Mouse (Mus musculus) kidney, postnatal 4 days (tissue): Measurements from ENCODE around the gene Insig1.
A peak's percentile ranks its signal among the peaks of the same experiment; 100 is the strongest.

Source experiments
- DNase-seq, 2 experiments: peaks; one replicate each; pipeline ENCODE4 v3.0.0; 2021; ENCODE audit warnings: mixed read lengths in 2 of 2

Gene Insig1

DNA sequence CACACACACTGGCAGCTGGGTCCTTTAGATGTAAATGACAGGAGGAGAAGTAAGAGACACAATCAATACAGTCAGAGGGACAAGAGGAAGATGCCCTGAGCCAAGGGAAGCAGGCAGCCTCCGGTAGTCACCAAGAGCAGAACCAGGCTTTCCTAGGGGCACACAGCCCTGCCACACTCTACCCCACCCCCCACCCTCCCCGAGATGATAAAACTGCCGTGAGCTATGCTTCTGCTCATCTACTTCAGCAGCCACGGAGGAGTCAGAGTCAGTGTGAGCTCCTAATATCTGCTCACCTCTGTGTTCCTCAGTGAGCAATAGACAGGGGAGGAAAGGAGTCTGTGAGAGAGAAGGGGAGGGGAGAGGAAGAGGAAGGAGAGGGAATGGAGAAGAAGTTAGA lies 5.9 kb upstream of the Insig1 start:
- DNase-seq: no peak

DNA sequence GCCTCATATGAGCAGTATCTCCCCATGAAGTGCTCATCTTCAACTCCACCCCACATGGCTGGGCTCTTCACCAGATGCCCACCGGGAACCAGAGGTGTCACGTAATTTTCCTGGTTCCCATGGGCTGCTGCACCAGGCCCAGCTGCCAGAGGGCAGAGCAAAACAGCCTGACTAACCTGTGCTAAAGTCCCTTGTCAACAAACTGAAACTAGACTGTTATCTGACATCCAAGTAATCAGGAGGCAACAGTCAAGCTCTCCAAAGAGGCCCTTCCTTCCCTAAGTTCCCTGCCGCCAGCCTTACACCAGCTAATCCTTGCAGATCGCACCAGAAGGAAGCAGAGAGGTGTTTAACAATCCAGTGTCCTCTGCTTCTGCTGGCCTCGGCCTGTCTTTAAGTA lies 4.9 kb upstream of the Insig1 start:
- DNase-seq: no peak

DNA sequence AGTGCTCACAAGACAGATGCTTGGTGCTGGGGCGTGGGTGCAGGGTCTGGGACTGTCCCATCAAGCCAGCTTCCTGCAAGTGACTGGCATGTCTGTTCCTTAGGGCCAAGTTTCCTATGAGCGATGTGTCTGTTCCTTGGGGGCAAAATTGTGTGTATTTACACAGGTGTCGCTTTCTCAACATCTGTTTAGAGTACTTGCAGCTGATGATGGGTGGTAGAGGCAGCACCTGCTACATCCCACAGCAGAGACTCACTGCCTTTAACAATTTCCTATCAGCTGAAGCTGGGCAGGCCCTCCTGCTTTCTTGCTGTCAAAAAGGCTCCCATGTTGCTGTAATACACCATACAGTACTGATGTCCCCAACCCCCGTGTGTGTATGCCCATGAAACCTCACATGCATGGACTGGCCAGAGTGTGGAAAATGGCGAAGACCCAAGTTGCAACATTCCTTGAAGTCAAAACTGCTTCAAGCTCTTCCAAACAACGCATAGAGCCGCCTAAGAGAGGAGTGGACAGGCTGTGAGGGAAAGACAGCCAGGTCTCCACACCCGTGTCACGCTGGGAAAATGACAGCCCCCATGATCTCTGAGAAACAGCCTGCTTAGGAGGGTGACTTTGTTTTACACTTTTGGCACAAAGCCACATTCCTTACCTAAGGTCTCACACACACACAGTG lies 875 bp upstream of the Insig1 start:
- peak in 1 of 2 experiments; percentile 10 for DNase-seq

DNA sequence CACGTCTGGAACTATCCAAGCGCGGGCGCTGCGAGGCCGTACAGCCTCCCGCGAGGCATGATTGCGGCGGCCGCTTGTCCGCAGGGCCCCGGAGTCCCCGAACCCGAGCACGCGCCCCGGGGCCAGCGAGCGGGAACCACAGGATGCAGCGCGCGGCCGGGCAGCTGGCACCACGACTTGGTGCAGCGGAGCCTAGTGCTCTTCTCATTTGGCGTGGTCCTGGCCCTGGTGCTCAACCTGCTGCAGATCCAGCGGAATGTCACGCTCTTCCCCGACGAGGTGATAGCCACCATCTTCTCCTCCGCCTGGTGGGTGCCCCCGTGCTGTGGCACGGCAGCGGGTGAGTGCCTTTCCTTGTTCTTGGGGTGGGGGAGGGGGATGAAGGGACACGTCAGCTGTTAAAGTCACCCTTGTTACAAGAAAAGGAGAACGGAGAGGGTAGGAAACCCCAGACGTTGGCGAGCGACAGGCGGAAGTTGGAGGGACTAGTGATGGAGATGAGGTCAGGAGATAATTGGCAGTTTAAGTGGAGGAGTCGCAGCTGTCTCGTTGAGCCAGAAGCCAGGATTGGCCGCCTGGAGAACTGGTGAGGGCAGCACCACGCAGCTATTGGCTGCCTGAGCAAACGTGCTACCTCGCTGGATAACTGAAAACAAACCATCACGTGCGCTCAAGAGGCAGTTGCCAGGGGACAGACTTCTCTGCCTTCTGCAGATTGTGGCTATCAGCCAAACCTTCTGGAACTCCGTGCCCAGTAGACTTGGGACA lies 477 bp downstream of the Insig1 start:
- peak; percentile 84 to 90 for DNase-seq

DNA sequence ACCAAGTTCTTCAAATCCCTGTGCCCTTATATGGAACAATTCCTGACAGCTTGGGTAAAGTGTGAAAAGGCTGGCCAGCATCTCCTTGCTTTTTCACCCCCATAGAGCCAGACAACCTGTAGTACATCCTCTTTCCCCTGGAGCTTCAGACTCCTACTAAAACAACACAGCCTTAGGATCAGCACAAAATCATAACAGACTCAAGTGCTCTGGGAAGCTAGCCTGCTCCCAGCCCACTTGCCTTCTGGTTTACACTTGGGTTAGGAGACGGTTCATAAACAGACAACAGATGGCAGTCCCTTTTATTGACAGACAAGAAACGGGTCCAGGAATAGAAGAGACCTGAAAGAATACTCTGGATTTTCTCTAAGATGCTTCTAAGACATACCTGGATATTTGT lies 8.3 kb downstream of the Insig1 start:
- DNase-seq: no peak

DNA sequence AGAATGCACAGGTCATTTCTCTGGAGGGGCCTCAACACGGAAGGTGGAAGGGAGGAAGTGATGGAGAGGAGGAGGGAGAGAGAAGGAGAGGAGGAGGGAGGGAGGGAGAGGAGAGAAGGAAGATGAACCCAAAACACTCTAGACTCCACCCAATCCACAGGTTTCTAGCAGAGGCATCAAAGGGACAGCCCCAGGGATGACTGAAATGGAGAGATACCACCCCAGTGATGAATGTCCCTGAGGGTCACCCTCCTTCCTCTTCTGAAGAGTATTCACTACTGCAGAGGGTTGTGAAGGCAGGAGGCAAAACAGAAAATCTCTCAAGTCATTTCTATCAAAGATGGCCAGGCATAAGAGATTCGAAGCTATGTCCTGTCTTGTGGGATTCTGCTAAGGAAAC lies 10.0 kb downstream of the Insig1 start:
- no peak for DNase-seq

DNA sequence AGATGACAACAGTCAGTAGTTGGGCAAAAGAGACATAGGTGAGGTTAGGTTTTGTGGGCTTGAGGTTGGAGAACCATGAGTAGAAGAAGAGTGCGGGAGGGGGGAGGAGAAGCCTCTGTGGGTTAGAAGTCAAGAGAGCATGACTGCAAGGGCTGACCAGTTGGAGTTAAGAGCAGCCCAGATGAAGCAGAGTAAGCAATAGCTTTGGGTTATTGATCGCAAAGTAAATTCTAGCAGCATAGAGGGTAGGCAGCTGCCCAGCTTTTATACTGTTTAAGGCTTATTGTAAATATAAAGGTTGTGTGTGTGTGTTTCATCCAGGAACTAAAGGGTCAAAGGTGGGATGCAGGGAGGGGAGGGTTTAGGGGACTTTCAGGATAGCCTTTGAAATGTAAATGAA lies 10.7 kb downstream of the Insig1 start:
- no peak for DNase-seq

DNA sequence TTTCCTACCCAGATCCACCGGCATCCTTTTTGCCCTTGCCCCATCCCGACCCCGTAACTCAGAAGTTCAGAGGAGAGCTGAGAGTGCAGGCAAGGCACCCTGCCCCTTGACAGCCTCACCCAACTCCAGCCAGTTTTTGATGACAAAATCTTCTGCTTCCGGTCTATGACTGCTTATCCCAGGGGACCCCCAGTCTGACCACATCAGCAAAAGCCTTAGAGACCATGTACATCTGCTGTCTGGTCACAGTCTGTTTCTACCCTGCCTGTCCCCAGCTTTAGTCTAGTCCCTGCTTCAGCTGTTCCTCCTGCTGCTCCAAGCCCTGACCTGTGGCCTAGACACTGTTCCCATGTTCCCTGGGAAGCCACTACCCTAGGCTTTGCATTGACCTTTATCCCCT lies 11.1 kb downstream of the Insig1 start:
- no peak for DNase-seq

DNA sequence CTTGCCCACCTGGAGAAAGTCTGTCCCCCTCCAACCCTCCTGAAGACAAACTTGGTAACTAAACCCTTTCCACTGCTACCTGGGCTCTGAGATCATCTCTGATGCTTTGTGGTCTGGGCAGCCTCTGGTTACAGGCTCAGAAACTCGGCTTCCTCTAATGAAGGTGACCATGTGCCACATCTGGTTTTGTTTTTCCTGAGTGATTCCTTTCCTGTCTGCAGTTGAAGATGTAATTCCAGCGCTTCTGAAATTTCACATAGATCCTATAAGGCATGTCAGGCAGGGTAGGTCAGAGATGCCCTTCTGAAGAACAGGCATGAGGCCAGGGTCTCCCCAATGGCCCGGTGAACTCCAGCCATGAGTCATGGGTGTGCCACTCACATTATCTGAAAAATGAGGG lies 11.6 kb downstream of the Insig1 start:
- no peak for DNase-seq

DNA sequence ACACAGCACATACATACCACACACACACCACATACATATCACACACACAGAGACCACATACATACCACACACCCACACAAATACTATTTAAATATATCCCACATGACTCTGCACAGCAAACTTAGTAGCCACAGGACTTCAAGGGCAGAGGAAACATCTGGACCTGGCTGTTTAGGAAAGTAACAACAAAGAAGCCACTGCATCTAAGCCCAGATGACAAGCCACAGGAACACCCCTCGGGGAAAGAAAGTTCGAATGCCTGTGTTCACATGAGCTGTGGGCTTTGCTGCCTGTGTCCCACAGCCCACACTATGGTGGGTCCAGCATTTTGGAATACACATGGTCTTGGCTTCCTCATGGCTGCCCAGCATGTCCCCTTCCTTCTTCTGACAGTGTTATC lies 13.6 kb downstream of the Insig1 start:
- no peak for DNase-seq

DNA sequence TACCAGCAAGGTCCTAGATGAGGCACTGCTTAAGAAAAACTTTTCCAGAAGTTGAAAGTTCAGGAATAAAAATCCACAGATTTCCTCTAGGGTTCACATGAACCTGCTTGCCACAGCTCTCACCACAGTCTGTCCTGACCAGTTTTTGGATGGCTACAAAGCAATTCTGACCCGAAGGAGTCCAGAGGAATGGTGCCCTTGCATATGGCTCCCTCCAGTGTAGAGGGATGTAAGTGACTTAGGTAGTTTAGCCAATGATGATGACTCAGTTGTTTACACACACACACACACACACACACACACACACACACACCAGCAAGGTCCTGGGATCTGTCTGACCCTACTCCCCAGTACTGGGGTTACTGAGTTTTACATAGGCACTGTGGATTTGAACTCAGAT lies 19.4 kb downstream of the Insig1 start:
- DNase-seq: no peak

DNA sequence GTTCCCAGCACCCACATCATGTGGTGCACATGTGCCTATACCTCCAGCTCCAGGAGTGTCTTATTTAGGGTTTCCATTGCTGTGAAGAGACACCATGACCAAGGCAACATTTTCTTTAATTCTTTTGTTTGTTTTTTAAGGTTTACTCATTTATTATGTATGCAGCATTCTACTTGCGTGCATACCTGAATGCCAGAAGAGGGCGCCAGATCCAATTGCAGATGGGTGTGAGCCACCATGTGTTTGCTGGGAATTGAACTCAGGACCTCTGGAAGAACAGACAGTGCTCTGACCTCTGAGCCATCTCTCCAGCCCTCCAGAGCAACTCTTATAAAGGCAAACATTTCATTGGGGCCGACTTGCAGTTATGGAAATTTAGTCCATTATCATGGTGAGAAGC lies 21.2 kb downstream of the Insig1 start:
- no peak for DNase-seq

DNA sequence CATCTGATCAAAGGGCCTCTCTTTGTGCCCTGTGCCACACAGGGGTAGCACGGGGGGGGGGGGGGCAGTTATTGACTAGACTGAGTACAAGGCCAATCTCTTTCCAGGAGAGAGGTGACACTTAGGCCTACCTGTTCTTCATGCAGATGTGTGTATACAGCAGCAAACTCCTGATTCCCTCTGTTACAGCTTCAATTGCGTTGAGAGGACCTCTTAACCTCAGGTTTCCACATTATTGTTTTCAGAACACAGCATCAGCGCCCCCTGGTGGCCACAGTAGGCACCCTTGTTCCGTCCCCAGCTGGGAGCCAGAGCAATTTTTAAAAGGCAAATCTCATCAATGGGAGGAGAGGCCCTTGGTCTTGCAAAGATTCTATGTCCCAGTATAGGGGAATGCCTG lies 22.7 kb downstream of the Insig1 start:
- peak; percentile 89 to 90 for DNase-seq

DNA sequence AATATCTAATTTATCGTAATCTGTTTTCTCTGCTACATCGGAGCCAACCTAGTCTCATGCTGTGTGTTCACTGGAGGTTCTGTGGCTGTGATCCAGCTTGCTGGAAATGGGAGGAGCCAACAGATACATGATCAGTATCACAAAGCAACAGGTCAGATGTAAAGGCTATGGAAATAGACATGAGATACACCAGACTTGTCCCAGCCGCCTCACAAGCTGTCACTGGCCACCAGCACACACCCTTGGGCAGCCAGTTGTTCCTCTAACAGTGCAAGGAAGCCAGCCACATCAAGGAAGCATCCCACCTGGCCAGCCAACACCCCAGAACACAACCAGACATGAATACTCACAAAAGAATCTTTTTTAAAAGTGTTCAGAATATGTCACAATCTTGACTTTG lies 23.2 kb downstream of the Insig1 start:
- no peak for DNase-seq

DNA sequence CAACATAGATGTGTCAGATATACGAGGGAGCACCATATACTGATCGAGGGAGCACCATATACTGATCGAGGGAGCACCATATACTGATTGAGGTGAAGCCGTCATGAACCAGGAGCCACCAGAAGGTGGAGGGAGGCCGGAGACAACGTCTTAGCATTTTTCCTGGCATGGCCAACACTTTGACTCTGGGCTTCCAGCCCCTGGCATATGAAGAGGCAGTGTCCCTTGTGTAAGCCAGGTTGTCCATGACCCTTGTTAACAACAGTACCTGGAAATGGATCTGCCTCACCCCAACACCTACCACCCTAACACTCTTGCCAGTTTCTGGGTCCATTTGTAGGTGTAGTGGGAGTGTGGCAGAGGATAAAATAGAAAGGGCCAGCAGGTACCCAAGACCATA lies 23.7 kb downstream of the Insig1 start:
- DNase-seq: no peak

DNA sequence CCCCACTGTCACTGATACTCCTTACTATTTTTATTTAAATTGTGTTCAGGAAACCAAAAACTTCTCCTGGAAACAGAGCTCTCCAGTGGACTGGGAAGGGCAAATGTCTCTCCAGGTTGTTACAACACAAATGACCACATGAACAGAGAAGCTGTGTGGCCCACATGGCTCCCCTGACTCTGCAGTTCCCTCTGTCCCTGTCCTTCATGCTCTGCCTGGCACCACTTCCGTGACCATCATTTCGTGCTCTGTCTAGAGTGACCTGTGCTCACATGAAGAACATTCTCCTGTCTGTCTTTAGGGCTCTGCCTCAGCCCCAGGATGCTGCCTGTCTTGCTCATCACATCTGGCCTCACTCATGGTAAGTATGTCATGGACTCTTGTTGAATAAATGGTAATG lies 24.5 kb downstream of the Insig1 start:
- DNase-seq: no peak

DNA sequence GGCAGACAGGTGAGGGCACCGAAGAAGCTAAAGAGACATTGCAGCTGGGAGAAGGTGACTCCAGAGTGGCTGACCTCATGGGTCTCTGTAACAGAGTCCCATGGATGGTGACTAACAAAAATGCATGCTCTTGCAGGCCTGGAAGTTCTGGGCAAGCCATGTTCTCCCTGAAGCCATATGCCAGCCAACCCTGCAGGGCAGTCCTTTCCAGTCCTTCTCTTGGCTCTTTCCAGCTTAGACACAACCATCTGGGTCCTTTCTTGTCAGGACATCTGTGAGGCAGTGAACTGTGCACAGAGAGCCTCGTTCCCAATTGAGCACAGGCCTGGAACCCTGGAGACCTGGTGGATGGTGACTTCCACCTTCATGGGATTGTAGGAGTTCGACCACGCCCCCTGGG lies 35.8 kb downstream of the Insig1 start:
- no peak for DNase-seq

DNA sequence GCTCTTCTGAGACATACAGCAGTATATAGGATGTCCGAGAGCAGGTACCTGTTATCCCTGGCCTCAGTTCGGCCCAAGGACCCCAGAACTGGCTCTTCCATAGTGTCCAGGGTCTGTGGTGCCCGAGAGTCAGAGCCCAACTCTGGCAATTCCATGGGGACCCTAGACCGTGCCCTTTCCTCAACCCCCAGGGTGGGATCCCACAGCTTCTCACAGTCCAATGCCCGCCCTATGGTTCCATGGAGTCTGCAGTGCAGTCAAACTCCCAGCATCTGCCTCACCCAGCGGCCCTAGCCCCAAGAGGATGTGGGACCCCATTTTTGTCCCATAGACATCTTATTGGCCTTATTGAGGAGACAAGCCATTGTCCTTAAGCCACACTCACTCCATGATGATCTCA lies 36.8 kb downstream of the Insig1 start:
- no peak for DNase-seq

DNA sequence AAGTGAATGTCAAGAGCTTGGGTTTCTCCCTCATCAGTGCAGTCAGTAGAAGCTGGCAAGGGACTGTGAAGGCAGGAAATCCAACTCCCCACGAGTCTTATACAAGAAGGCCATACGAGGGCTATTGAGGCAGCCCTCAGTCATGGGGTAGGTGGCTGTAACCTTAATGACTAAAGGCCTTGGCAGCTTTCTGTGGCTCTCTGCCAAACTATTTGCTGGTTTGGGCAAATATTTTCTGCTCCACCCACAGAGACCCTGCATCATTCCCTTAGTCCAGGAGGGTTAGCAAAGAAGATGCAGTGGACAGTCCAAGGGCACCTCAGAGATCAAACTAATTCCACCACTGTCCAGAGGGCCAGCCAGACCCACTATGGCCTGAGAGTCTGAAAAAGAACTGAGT lies 39.7 kb downstream of the Insig1 start:
- DNase-seq: no peak

DNA sequence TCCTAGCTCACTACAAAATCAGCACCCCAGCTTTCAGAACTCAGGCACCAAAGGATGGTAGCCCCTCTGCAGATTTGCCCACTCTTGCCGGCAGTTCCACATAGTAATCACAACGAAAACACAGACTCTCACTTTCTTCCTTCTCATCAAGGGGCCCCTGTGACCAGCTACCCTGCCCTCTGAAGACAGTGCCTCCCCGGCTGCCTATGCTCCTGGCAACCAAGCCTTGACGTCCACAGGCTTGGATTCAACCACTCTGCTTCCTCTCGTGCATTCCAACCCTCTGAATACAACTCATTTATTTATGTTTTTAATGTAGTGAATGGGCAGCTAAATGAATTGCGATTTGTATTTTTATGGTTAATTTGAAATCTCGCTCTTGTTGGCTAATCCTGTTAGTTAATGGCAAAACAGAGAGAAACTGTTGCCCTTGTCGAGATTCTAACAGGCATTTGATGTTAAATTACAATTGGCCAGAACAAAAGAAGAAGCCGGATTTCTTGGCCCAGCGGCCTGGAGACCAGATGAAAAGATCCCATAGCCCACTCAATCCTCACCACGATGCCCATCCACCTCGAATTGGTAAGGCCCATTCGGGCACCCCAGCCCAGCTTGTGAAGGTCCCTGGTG lies 46.2 kb downstream of the Insig1 start:
- no peak for DNase-seq

DNA sequence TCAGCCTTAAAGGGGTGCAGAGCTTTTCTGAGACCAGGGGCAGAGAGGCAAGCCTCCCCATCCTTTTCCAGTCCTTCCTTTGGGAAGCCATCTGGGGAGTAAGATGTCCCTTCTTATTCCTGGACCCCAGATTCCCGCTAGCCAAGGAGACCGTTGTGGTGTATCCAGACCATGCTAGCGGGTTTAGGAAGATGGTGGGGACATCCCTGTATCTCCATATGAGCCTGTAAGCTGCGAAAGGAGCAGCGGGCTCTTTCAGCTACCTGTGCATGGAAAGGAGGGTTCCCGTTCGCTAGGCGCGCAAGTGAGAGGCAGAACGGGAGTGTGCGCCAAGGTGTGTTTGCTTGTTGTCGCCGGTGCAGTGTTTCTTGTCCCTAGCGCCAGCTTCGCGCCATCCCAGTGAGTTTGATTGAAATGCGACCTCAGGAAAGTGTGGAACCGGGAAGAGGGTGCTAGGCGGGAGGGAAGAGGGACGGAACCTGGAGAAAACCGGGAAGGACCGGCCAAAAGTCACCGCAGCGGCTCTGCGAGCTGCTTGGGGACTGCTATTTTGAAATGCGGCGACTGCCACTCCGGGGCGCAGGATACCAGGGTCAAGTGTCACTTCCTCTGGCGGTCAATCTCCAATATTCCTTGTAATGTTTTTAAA lies 46.8 kb downstream of the Insig1 start:
- peak; percentile 67 to 75 for DNase-seq

DNA sequence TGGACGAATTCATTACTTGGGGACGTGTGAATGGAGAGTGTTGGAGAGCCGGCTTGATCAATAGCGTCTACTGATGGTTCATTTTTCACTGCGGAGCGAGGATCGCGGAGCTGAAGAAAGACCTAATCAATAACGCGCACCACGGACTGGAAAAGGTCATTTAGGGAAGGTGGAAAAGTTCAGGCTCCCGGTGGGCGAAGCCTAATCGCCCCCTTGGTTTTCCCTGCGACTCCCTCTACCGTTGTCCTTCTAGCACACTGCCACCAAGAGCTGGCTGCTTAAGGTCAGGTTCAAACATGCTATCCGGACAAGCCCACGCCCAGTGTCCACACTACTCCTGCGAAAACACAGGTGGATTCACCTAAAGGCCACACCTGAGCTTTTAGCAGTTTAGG lies 47.4 kb downstream of the Insig1 start:
- DNase-seq: peak in 1 of 2 experiments; percentile 7

DNA sequence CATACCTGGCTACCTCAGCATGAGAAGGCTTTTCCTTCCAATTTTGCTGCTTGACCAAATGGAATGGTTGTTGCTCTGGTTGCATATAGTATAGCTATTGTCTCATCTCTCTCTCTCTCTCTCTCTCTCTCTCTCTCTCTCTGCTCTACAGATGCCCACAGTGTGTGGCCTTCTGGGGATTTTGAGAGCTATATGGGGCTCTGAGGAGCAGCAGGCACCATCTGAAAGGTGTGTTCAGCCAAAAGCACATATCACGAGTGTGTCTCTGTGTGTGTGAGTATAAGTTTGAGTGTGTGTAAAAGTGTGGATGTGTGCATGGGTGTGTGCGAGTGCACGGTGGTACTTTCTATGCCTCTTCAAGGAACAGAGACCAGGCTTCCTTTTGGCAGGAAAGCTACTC lies 48.4 kb downstream of the Insig1 start:
- no peak for DNase-seq
